Mouse (Mus musculus): ENCODE measurements around the gene Tnp2. TPM values are rescaled to one million over a fixed set of nuclear protein-coding genes. Genes with fewer than 3 reads are reported as not detected.
A peak's percentile ranks its signal among the peaks of the same experiment; 100 is the strongest.
"Not testable (repeated sequence)": the region's sequence is repeated elsewhere in the genome, so short reads cannot be mapped to it uniquely, and the experiment has no call there.

The Tnp2 gene
- total and polyA plus RNA-seq, 2 experiments from 2014 or later = not detected

DNA sequence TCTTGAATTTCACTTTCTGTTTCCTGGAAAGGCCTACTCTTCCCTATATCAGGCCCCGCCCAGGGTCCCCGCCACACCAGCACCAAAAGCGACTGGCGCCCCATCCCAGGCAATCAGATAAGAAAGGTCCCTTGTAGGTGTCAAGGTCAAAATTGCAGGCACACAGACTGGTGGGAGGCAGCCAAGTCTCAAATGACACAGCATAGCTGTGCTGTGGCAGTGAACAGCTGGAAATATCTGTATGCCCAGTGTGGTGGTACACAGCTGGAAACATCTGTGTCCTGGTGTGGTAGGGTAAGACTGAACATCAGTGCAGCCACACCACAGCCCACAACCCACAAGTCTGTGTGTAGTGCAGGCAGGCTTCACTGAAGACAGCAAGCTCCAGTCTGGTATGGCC is 26.4 kb upstream of the Tnp2 start:
- Histone ChIP-seq H3K4me1 (ENCODE audit: insufficient read depth, low read length) (no peaks in the 10 kb centered on the region), H3K27me3 (ENCODE audit: insufficient read depth, low read length) (no peaks in the 10 kb centered on the region), H3K27ac (no peak overlapping the region), H3K36me3 (ENCODE audit: insufficient read depth, low read length) (no peaks in the 10 kb centered on the region), H3K9me3 (ENCODE audit: low read length) (no peaks in the 10 kb centered on the region), H3K4me3 (ENCODE audit: low read length) (no peak overlapping the region), H3K9ac (replicated peaks; ENCODE audit: low read length) (no peak overlapping the region), H3K4me2 (ENCODE audit: low read depth, low read length) (no peak overlapping the region)
- ATAC-seq = no peak
- no peak for TF ChIP-seq CTCF (IDR thresholded peaks at IDR 0.05; ENCODE audit: low read depth)
- WGBS = 96% methylated on average over 4 of the region's 4 CpGs
- DNase-seq (ENCODE audit: low spot score) = no peak

GRCm38 (mm10) chr16:10813726-10814125 is 25.3 kb upstream of the Tnp2 start:
- 86% methylated on average over 4 of the region's 4 CpGs for WGBS
- TF ChIP-seq CTCF (IDR thresholded peaks at IDR 0.05; ENCODE audit: low read depth) = no peak

GRCm38 (mm10) chr16:10812865-10813371 is 24.5 kb upstream of the Tnp2 start, which contains the start of gene Gm11172:
Gene Gm11172 (plus strand): TSS chr16:10812915.
- ATAC-seq (no peak), DNase-seq (ENCODE audit: low spot score) (no peak)
- H3K27me3 ChIP-seq (ENCODE audit: insufficient read depth, low read length) = no peaks in the 10 kb centered on the region
- no peak within 1 kb of the TSS for H3K4me2 ChIP-seq (ENCODE audit: low read depth, low read length)
- no peak for TF ChIP-seq CTCF (IDR thresholded peaks at IDR 0.05; ENCODE audit: low read depth)
- H3K9ac ChIP-seq (replicated peaks; ENCODE audit: low read length) = 0 out of 2 replicates have a peak within 1 kb of the TSS, but pooled peaks have one; percentile 13
- H3K4me3 ChIP-seq (ENCODE audit: low read length) = no peak within 1 kb of the TSS
- H3K27ac ChIP-seq = no peak within 1 kb of the TSS
- 85% methylated on average over 2 of the region's 2 CpGs for WGBS
- no peaks in the 10 kb centered on the region for H3K4me1 ChIP-seq (ENCODE audit: insufficient read depth, low read length)
- no peaks in the 10 kb centered on the region for H3K36me3 ChIP-seq (ENCODE audit: insufficient read depth, low read length)
- no peaks in the 10 kb centered on the region for H3K9me3 ChIP-seq (ENCODE audit: low read length)

More at GRCm38 (mm10) chr16:10813726-10814125, 25.3 kb upstream of the Tnp2 start:
- H3K27me3 ChIP-seq (ENCODE audit: insufficient read depth, low read length) = no peaks in the 10 kb centered on the region
- H3K36me3 ChIP-seq (ENCODE audit: insufficient read depth, low read length) = no peaks in the 10 kb centered on the region
- no peak overlapping the region for H3K9ac ChIP-seq (replicated peaks; ENCODE audit: low read length)
- ATAC-seq (no peak), DNase-seq (ENCODE audit: low spot score) (no peak)
- H3K4me1 ChIP-seq (ENCODE audit: insufficient read depth, low read length) = no peaks in the 10 kb centered on the region
- no peak overlapping the region for H3K4me3 ChIP-seq (ENCODE audit: low read length)
- H3K27ac ChIP-seq = no peak overlapping the region
- H3K4me2 ChIP-seq (ENCODE audit: low read depth, low read length) = no peak overlapping the region
- no peaks in the 10 kb centered on the region for H3K9me3 ChIP-seq (ENCODE audit: low read length)

- Histone ChIP-seq H3K27ac (no peak overlapping the region), H3K4me2 (ENCODE audit: low read depth, low read length) (no peak overlapping the region), H3K4me3 (ENCODE audit: low read length) (no peak overlapping the region), H3K27me3 (ENCODE audit: insufficient read depth, low read length) (no peaks in the 10 kb centered on the region), H3K9ac (replicated peaks; ENCODE audit: low read length) (no peak overlapping the region), H3K9me3 (ENCODE audit: low read length) (no peaks in the 10 kb centered on the region), H3K36me3 (ENCODE audit: insufficient read depth, low read length) (no peaks in the 10 kb centered on the region), H3K4me1 (ENCODE audit: insufficient read depth, low read length) (no peaks in the 10 kb centered on the region)
- WGBS = 85% methylated on average over 1 of the region's 1 CpGs
- no peak for DNase-seq (ENCODE audit: low spot score)
- no peak for TF ChIP-seq CTCF (IDR thresholded peaks at IDR 0.05; ENCODE audit: low read depth)
- no peak for ATAC-seq
Measured at GRCm38 (mm10) chr16:10810376-10810775, 21.9 kb upstream of the Tnp2 start.

- H3K27me3 ChIP-seq (ENCODE audit: insufficient read depth, low read length) = no peaks in the 10 kb centered on the region
- no peak within 1 kb of the TSS for H3K27ac ChIP-seq
- no peak for TF ChIP-seq CTCF (IDR thresholded peaks at IDR 0.05; ENCODE audit: low read depth)
- H3K4me1 ChIP-seq (ENCODE audit: insufficient read depth, low read length) = no peaks in the 10 kb centered on the region
- H3K9ac ChIP-seq (replicated peaks; ENCODE audit: low read length) = no peak within 1 kb of the TSS
- no peak for ATAC-seq
- H3K36me3 ChIP-seq (ENCODE audit: insufficient read depth, low read length) = no peaks in the 10 kb centered on the region
- H3K4me3 ChIP-seq (ENCODE audit: low read length) = no peak within 1 kb of the TSS
- whole genome bisulfite sequencing = 77% methylated on average over 10 of the region's 10 CpGs
- no peak within 1 kb of the TSS for H3K4me2 ChIP-seq (ENCODE audit: low read depth, low read length)
- H3K9me3 ChIP-seq (ENCODE audit: low read length) = no peaks in the 10 kb centered on the region
- DNase-seq (ENCODE audit: low spot score) = no peak
Measured at GRCm38 (mm10) chr16:10805789-10806527, 17.5 kb upstream of the Tnp2 start, which contains the start of gene Prm1. Gene Prm1 (minus strand): TSS chr16:10805839.

GRCm38 (mm10) chr16:10802420-10802819 is 14.0 kb upstream of the Tnp2 start:
- H3K36me3 ChIP-seq (ENCODE audit: insufficient read depth, low read length); H3K9ac ChIP-seq (replicated peaks; ENCODE audit: low read length); H3K9me3 ChIP-seq (ENCODE audit: low read length); H3K27ac ChIP-seq; H3K4me1 ChIP-seq (ENCODE audit: insufficient read depth, low read length); H3K27me3 ChIP-seq (ENCODE audit: insufficient read depth, low read length); H3K4me2 ChIP-seq (ENCODE audit: low read depth, low read length); H3K4me3 ChIP-seq (ENCODE audit: low read length); DNase-seq (ENCODE audit: low spot score); ATAC-seq: not testable (repeated sequence)
- WGBS = 91% methylated on average over 3 of the region's 3 CpGs

DNA sequence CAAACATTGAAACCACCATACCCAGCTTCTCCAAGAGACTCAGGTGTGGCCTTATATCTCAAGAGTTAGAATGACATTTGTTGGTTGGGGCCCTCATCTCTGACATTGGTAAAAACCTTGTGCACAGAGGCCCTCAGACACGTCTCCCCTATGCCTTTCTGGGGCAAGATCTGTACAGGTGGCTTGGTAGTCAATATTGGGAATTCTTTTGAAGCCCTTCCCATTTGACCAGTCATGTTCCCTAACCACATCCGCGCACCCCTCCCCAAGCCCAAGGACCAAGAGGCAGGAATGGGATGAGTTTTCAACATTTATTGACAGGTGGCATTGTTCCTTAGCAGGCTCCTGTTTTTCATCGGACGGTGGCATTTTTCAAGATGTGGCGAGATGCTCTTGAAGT is 7.6 kb upstream of the Tnp2 start, which contains the start of gene Prm2:
Prm2 (minus strand) TSS at position 101 of the 400 bp plus-strand sequence.
- ATAC-seq = no peak
- H3K4me1 ChIP-seq (ENCODE audit: insufficient read depth, low read length) = no peaks in the 10 kb centered on the region
- no peak within 1 kb of the TSS for H3K4me2 ChIP-seq (ENCODE audit: low read depth, low read length)
- H3K27me3 ChIP-seq (ENCODE audit: insufficient read depth, low read length) = no peaks in the 10 kb centered on the region
- no peak within 1 kb of the TSS for H3K27ac ChIP-seq
- no peak within 1 kb of the TSS for H3K9ac ChIP-seq (replicated peaks; ENCODE audit: low read length)
- 80% methylated on average over 6 of the region's 6 CpGs for WGBS
- no peaks in the 10 kb centered on the region for H3K36me3 ChIP-seq (ENCODE audit: insufficient read depth, low read length)
- no peak for DNase-seq (ENCODE audit: low spot score)
- no peak for TF ChIP-seq CTCF (IDR thresholded peaks at IDR 0.05; ENCODE audit: low read depth)
- no peaks in the 10 kb centered on the region for H3K9me3 ChIP-seq (ENCODE audit: low read length)
- no peak within 1 kb of the TSS for H3K4me3 ChIP-seq (ENCODE audit: low read length)

All from hindbrain, postnatal 0 days (tissue).